Mouse (Mus musculus): ENCODE data around the gene Lin54.
A peak's percentile ranks its signal among the peaks of the same experiment; 100 is the strongest.

DNA sequence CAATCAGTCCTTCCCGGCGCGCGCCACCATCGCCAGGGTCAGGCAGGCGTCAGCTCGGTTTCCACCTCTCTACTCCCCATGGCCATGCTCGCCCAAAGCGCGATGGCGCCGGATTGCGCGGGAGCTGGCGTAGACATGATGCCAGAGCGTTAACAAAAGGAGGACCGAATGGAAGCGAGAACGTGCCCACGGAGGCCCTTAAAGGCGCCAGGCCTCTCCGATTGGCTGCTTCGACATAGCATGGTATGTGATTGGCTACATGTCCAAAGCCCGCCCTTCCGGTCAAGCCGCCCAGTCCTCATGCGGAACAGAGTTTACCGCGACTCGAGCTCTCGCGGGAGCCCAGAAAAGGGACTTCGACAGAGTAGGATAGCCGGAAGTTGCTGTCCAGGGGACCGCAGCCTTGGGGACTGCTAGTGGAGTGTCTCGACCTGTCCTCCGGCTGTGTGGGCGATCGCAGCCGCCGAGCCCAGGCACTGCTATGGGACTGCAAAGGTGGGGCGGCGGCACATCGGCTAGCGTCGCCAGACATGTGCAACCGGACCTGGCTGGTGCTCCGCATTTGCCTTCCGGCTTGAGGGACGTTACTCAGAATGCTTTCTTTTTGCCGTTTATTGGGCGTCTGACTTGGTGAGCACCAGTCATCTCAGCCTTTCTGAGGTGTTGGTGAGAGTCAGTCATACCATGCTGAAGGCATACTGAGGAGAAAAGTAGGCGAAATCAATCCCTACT lies 70.9 kb downstream of the Lin54 start:
- TF ChIP-seq CTCF (IDR thresholded peaks at IDR 0.05; ENCODE audit: insufficient read depth, low read length) = no peak
- TF ChIP-seq POLR2A (IDR thresholded peaks at IDR 0.05; ENCODE audit: borderline replicate concordance, extremely low read depth, low read depth, low read length) = peak; percentile 83

Measured in lung, adult 2 months (tissue).